Mouse (Mus musculus) forebrain, embryonic 11.5 days (tissue): ENCODE results near the gene Pla1a. TPM values are rescaled to one million over a fixed set of nuclear protein-coding genes. Genes with fewer than 3 reads are reported as not detected.

Experiments used
- ATAC-seq: fragments of 200-750 bp; cut with Nextera tagmentation; replicated peaks from 2 replicates; pipeline ENCODE4 v1.8.0; 2017; ENCODE audit warnings: moderate TSS enrichment; ENCODE audit not compliant: low FRiP score
- DNase-seq: peaks from one replicate; pipeline ENCODE4 v3.0.0-alpha.2; 2017; ENCODE audit warnings: low spot score
- H3K27ac ChIP-seq: fragments of 300-500 bp; sonication (generic); 2 replicates; pipeline ENCODE4 v1.5.1; 2014; ENCODE audit warnings: low read depth, low read length
- H3K27me3 ChIP-seq: fragments of 300-500 bp; sonication (generic); 2 replicates; pipeline ENCODE4 v1.6.1; 2014; ENCODE audit warnings: mild to moderate bottlenecking, low read length, mixed read lengths; ENCODE audit not compliant: control insufficient read depth, insufficient read depth
- H3K36me3 ChIP-seq: fragments of 300-500 bp; sonication (generic); 2 replicates; pipeline ENCODE4 v1.6.1; 2014; ENCODE audit warnings: mild to moderate bottlenecking, low read length, moderate library complexity, mixed read lengths; ENCODE audit not compliant: control insufficient read depth, insufficient read depth
- H3K4me1 ChIP-seq: fragments of 300-500 bp; sonication (generic); replicated peaks from 2 replicates; pipeline ENCODE4 v1.6.1; 2014; ENCODE audit warnings: low read length, mixed read lengths; ENCODE audit not compliant: control insufficient read depth, insufficient read depth
- H3K4me2 ChIP-seq: fragments of 300-500 bp; sonication (generic); 2 replicates; pipeline ENCODE4 v1.6.1; 2014; ENCODE audit warnings: low read depth, mild to moderate bottlenecking, low read length, moderate library complexity, mixed read lengths; ENCODE audit not compliant: severe bottlenecking
- H3K4me3 ChIP-seq: fragments of 300-500 bp; sonication (generic); 2 replicates; pipeline ENCODE4 v1.5.1; 2014; ENCODE audit warnings: low read depth, low read length
- H3K9ac ChIP-seq: fragments of 300-500 bp; sonication (generic); 2 replicates; pipeline ENCODE4 v1.6.1; 2014; ENCODE audit warnings: low read length
- H3K9me3 ChIP-seq: fragments of 300-500 bp; sonication (generic); 2 replicates; pipeline ENCODE4 v1.6.1; 2016; ENCODE audit warnings: low read length, mixed read lengths; ENCODE audit not compliant: control insufficient read depth
- WGBS: fragments of 180-500 bp; shearing (Covaris S2); extraction: QIAGEN DNeasy Blood & Tissue Kit; methylation state at CpG from one replicate; pipeline ENCODE4 v1.1.7; 2014; 5-methylcytosine and 5-hydroxymethylcytosine counted together
- polyA plus RNA-seq: library from polyadenylated mRNA; unstranded; fragments of >200 nt; fragmentation: Nextera tagmentation; extraction: Ambion mirVana; gene quantifications from 2 replicates; pipeline ENCODE4 v1.2.1, GENCODE M21; 2014

Gene Pla1a
- polyA plus RNA-seq, 1 experiment from 2014 or later = 0.15 TPM

DNA sequence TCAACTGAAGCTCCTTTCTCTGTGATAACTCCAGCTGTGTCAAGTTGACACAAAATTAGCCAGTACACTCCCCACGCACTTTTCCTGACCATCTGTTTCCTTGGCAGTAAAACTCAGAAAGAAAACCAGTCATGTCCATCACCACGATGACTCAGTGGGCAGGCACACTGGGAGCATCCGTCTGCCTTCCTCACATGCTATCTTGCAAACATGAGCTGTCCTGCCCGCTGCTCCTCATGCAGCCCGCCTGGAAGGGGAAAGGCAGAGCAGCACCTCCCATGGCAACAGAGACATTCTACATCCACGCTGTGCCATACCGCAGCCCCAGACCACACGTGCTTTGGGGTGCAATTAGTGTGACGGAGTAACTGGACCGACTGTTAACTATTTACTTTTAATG lies 64.6 kb downstream of the Pla1a start:
- H3K27me3 ChIP-seq = no peaks in the 10 kb centered on the region
- WGBS = 77% methylated on average over 10 of the region's 10 CpGs
- no peak overlapping the region for H3K27ac ChIP-seq
- no peak overlapping the region for H3K4me3 ChIP-seq
- no peaks in the 10 kb centered on the region for H3K36me3 ChIP-seq
- H3K4me1 ChIP-seq = no peaks in the 10 kb centered on the region
- H3K9ac ChIP-seq = no peak overlapping the region
- H3K4me2 ChIP-seq = no peak overlapping the region
- DNase-seq = no peak
- H3K9me3 ChIP-seq = no peaks in the 10 kb centered on the region
- ATAC-seq = no peak

GRCm38 (mm10) chr16:38366231-38366630 lies 66.7 kb downstream of the Pla1a start:
- H3K9me3 ChIP-seq = no peaks in the 10 kb centered on the region
- DNase-seq = no peak
- no peaks in the 10 kb centered on the region for H3K27me3 ChIP-seq
- H3K27ac ChIP-seq = no peak overlapping the region
- H3K36me3 ChIP-seq = no peaks in the 10 kb centered on the region
- no peak overlapping the region for H3K4me3 ChIP-seq
- 91% methylated on average over 4 of the region's 4 CpGs for WGBS
- no peaks in the 10 kb centered on the region for H3K4me1 ChIP-seq
- no peak for ATAC-seq
- no peak overlapping the region for H3K9ac ChIP-seq
- no peak overlapping the region for H3K4me2 ChIP-seq

- H3K4me1 ChIP-seq = no peaks in the 10 kb centered on the region
- H3K36me3 ChIP-seq = no peaks in the 10 kb centered on the region
- H3K27ac ChIP-seq = no peak overlapping the region
- 84% methylated on average over 10 of the region's 10 CpGs for WGBS
- H3K9me3 ChIP-seq = no peaks in the 10 kb centered on the region
- no peak overlapping the region for H3K4me2 ChIP-seq
- DNase-seq (no peak), ATAC-seq (no peak)
- no peak overlapping the region for H3K9ac ChIP-seq
- no peak overlapping the region for H3K4me3 ChIP-seq
- H3K27me3 ChIP-seq = no peaks in the 10 kb centered on the region
Observed at GRCm38 (mm10) chr16:38365390-38365789, 67.6 kb downstream of the Pla1a start.

DNA sequence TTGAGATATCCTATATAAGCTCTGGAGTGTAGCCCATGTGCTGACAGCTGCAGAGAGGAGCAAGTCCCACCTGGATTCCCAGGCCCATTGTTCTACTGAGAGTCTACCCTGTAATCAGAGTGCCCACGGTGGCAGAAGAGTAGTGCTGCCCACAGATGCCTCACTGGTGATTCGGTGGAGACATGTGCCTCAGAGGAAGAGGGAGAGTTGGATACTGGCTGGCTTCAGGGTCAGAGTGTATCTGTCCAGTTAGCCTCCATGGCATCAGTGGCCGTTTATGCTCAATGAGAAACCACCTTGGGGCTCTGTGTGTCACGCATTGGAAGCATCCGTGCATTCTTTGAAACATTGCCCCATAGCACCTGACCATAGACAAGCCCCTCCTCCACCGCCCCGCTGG lies 69.3 kb downstream of the Pla1a start:
- no peak for ATAC-seq
- WGBS = 90% methylated on average over 7 of the region's 7 CpGs
- Histone ChIP-seq H3K4me1 (no peaks in the 10 kb centered on the region), H3K9ac (no peak overlapping the region), H3K27ac (no peak overlapping the region), H3K9me3 (no peaks in the 10 kb centered on the region), H3K36me3 (no peaks in the 10 kb centered on the region), H3K4me2 (no peak overlapping the region), H3K4me3 (no peak overlapping the region), H3K27me3 (no peaks in the 10 kb centered on the region)
- DNase-seq = no peak

GRCm38 (mm10) chr16:38363256-38363595 lies 69.7 kb downstream of the Pla1a start:
- ATAC-seq (no peak), DNase-seq (no peak)
- WGBS = 92% methylated on average over 3 of the region's 3 CpGs
- Histone ChIP-seq H3K36me3 (no peaks in the 10 kb centered on the region), H3K4me3 (no peak overlapping the region), H3K27me3 (no peaks in the 10 kb centered on the region), H3K9me3 (no peaks in the 10 kb centered on the region), H3K9ac (no peak overlapping the region), H3K4me1 (no peaks in the 10 kb centered on the region), H3K4me2 (no peak overlapping the region), H3K27ac (no peak overlapping the region)

DNA sequence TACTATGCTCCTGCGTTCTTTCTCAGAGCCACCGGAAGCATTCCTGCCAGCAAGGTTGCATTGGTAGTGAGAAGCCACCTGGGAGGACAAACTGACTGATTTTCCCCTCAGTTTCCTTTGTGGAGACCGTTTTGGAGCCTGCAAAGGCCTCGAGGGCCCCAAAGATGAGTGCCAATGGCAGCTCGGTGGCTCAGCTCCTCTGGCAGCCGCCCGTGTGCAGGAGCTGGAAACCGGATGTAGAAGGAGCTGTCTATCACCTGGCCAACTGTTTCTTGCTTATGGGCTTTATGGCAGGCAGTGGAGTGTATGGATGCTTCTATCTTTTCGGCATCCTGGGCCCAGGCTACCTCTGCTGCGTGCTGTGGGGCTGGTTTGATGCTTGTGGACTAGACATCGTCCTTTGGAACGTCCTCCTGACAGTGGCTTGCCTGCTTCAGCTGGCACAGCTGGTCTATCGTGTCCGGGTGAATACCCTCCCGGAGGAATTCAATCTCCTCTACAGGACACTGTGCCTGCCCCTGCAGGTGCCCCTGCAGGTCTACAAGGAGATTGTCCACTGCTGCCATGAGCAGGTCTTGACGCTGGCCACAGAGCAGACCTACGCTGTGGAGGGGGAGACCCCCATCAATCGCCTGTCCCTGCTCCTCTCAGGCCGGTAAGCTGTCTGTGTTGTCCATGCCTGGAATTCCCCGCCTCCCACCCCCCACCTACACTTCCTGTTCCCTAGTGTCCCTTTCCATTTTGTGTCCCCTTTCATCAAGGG lies 70.3 kb downstream of the Pla1a start:
- H3K27ac ChIP-seq = no peak overlapping the region
- H3K27me3 ChIP-seq = no peaks in the 10 kb centered on the region
- DNase-seq (no peak), ATAC-seq (no peak)
- 85% methylated on average over 20 of the region's 20 CpGs for WGBS
- H3K4me2 ChIP-seq = no peak overlapping the region
- no peaks in the 10 kb centered on the region for H3K4me1 ChIP-seq
- no peak overlapping the region for H3K9ac ChIP-seq
- H3K9me3 ChIP-seq = no peaks in the 10 kb centered on the region
- H3K4me3 ChIP-seq = no peak overlapping the region
- no peaks in the 10 kb centered on the region for H3K36me3 ChIP-seq

- no peak within 1 kb of the TSS for H3K9ac ChIP-seq
- no peaks in the 10 kb centered on the region for H3K27me3 ChIP-seq
- H3K4me3 ChIP-seq = no peak within 1 kb of the TSS
- H3K9me3 ChIP-seq = no peaks in the 10 kb centered on the region
- ATAC-seq = no peak
- no peak within 1 kb of the TSS for H3K4me2 ChIP-seq
- no peak for DNase-seq
- H3K36me3 ChIP-seq = no peaks in the 10 kb centered on the region
- 68% methylated on average over 10 of the region's 10 CpGs for WGBS
- no peak within 1 kb of the TSS for H3K27ac ChIP-seq
- H3K4me1 ChIP-seq = no peaks in the 10 kb centered on the region
Observed at GRCm38 (mm10) chr16:38361933-38362332, 71.0 kb downstream of the Pla1a start, which contains the start of gene Popdc2. Gene Popdc2, plus strand, starts transcription at chr16:38362209.

GRCm38 (mm10) chr16:38360317-38360716 lies 72.6 kb downstream of the Pla1a start:
- Histone ChIP-seq H3K9me3 (no peaks in the 10 kb centered on the region), H3K4me2 (no peak overlapping the region), H3K27me3 (no peaks in the 10 kb centered on the region), H3K36me3 (no peaks in the 10 kb centered on the region), H3K9ac (no peak overlapping the region), H3K27ac (no peak overlapping the region), H3K4me3 (no peak overlapping the region), H3K4me1 (no peaks in the 10 kb centered on the region)
- ATAC-seq (no peak), DNase-seq (no peak)
- WGBS = 29% methylated on average over 2 of the region's 2 CpGs

GRCm38 (mm10) chr16:38359857-38360256 lies 73.1 kb downstream of the Pla1a start:
- no peak overlapping the region for H3K4me3 ChIP-seq
- no peaks in the 10 kb centered on the region for H3K4me1 ChIP-seq
- H3K36me3 ChIP-seq = no peaks in the 10 kb centered on the region
- no peaks in the 10 kb centered on the region for H3K9me3 ChIP-seq
- no peaks in the 10 kb centered on the region for H3K27me3 ChIP-seq
- H3K4me2 ChIP-seq = no peak overlapping the region
- H3K9ac ChIP-seq = no peak overlapping the region
- WGBS = 82% methylated on average over 3 of the region's 3 CpGs
- no peak overlapping the region for H3K27ac ChIP-seq
- DNase-seq (no peak), ATAC-seq (no peak)
